Mouse (Mus musculus): ENCODE data around the gene Cacna2d3.

Cacna2d3 gene

DNA sequence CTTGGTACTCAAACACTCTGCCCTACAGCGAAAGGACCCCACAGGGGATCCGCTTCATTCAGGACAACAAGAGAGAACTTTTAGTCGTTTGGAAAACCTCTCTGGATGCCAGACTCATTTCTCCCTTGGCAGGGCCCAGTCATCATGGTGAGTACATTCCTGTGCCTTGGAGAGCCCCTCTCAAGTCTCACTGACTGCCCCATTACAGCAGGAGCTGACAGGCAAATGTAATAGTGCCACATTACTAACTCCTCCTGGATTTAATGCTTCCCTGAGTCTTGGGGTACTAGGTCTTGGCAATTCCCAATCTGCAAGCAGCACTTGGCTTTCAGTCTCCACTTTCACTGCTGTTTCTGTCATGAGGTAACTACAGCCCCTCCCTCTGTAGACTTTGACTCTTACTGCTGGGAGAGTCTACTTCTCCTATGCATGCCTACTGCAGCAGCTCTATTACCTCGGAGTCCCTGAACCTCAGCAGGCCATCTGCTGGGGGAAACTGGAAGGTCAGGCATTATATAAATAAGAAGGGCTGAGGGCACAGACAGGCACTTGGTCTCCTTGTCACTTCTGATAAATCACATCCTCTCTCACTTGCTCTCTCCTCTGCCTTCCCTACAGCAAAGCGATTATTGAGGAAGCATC, 454.3 kb downstream of the Cacna2d3 start:
- peak; percentile 26 for DNase-seq (ENCODE audit: low read depth, low spot score)

DNA sequence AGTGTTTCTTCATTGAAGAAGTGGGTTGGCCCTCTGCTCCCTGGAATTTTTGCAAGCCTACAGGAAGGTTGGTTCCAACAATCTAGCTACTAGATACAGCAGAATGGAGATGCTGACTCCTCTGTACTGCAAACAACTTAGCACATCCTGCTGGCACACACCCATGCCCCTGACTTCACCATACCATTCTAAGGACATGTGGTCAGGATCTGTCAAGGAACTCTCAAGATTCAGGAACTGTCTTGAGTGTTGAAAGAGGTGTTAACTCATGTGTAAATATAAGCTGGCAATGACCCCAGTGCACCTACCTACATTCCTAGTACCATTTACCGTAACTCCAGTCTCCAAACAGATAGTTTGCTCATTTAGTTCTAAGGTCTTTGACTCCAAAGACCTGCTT, 461.0 kb downstream of the Cacna2d3 start:
- DNase-seq (ENCODE audit: low read depth, low spot score): no peak

- DNase-seq (ENCODE audit: low read depth, low spot score): no peak
Measured at GRCm38 (mm10) chr14:29243516-29243915, 478.1 kb downstream of the Cacna2d3 start.

- no peak for DNase-seq (ENCODE audit: low read depth, low spot score)
Measured at GRCm38 (mm10) chr14:29238446-29238845, 483.2 kb downstream of the Cacna2d3 start.

DNA sequence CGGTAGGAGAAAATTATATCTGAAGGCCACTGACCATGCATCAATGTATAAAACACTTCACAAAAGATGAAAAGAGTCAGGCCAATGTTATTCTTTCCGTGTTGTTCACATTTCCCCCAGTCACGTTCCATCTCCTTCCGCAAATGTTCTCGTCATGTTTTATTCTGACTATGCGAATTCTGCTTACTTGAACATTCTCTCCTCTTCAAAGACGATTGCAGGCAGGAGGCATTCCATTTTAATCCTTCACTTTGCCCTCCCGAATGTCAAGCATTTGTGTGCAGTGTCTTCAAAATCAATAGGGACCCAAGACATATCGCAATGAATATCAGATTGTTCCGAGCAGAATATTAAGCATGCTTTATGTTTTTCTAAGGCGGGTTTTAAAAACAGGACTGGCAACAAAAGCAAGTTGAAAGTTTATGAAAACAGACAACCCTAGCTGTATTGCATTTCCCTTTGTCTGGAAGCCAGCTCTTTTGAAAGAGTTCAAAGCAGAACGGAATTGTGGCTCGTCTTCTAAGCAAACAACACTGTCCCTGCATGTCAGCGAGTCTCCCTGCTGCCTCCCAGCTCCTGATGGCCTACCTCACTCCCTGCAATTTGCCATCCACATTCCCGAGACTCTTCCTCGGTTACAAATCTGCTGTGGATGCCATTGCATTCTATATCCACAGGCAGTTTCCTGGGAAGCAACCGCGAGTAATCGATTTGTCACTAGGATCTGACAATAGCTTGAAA, 492.5 kb downstream of the Cacna2d3 start:
- DNase-seq (ENCODE audit: low read depth, low spot score): no peak

DNA sequence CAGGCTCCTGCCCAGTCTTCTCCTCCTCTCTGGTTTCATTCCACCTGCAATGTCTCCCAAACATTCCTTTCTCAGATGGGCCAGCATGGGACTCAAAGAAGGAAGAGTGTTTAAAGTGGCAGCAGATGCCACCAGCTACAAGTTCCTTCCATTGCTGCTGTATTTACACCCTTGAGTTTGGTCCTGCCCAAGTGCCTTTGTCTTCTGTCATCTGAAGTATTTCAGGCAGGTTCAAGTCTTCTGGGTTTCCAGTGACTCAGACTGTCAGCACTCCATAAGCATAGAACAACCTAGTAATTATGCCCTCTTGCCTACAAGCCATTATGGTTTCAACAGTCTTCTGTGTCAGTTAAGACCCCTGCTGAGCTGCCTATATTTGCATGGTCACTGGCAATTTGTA, 493.2 kb downstream of the Cacna2d3 start:
- no peak for DNase-seq (ENCODE audit: low read depth, low spot score)

DNA sequence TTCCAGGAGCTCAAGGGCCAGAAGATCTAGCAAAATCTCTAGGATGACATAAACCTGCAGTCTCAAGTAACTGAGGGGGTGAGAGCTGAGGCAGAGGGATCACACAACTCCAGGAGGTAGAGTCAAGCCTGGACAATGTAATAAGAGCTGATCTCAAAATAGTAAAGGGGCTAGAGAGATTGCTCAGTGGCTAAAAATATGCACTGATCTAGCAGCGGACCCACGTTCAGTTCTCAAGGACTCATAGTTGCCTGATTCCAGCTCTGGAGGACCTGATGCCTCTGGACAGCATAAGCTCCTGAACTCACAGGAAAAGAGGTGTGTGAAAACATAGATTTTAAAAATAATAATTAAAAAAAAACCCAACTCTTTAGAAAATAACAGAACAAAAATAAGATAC, 493.7 kb downstream of the Cacna2d3 start:
- DNase-seq (ENCODE audit: low read depth, low spot score): no peak

DNA sequence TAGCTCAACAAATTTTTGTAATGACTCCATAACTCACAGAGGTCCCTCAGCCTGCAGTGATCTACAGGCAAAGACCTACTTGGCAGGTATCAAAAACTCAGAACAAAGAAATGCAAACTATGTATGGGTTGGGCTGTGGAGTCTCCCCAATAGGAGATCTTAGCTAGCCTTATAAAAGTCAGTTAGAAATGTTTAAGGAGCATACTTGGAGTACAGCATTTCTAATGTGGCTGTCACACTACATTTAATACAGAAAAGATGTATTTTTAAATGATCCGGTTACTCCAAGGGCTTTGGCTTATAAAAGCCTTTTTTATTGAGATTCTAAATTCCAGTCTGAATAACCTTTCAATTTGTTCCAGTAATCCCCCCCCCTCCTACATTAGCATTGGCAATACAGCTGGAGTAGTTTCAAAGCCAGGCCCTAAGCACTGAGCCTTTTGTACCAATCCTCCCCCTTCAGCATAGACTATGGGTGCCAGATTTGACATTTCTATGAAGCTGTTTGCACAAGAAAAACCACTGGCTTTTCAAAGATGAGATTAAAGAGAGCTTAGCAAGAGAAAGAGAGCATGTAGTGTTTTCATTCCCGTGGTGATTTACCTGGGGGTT, 495.8 kb downstream of the Cacna2d3 start:
- DNase-seq (ENCODE audit: low read depth, low spot score): no peak

DNA sequence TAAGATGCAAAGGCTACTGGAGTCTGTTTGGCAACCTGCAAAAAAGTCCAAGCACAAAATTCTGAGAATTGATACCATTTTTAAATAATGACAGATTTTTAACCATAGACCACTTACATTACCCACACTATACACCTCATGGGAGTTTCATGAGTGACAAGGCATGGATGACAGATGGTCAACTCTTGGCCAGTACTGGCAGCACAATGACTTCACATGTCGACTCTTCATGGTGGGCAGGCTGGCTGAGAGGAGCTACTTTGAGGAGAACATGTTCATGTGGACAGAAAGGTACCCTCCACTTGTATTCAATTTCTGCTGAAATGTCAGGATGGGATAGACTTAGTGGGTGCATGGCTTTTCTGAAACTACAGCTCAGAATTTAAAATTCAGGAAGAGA, 498.7 kb downstream of the Cacna2d3 start:
- no peak for DNase-seq (ENCODE audit: low read depth, low spot score)

GRCm38 (mm10) chr14:29222191-29222882, 499.3 kb downstream of the Cacna2d3 start:
- no peak for DNase-seq (ENCODE audit: low read depth, low spot score)

DNA sequence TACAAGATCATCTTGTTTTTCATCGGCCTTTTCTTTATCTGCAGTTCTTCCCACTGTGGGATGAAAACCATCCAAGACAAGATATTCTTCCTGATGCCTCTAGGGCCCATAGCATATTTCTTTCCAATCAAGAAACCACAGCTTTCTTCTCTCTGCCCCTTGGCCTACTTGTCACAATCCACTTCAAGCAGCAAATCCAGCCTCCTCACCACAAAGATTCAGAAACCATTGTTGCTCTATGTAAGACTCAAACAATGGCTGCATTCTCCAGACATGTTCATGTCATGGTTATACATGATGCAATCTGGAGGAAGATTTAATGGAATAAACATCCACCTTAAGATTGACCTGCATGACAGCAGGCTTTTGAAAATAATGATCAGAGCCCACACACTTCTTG, 505.6 kb downstream of the Cacna2d3 start:
- DNase-seq (ENCODE audit: low read depth, low spot score): no peak

GRCm38 (mm10) chr14:29204967-29205268, 516.7 kb downstream of the Cacna2d3 start:
- no peak for DNase-seq (ENCODE audit: low read depth, low spot score)

DNA sequence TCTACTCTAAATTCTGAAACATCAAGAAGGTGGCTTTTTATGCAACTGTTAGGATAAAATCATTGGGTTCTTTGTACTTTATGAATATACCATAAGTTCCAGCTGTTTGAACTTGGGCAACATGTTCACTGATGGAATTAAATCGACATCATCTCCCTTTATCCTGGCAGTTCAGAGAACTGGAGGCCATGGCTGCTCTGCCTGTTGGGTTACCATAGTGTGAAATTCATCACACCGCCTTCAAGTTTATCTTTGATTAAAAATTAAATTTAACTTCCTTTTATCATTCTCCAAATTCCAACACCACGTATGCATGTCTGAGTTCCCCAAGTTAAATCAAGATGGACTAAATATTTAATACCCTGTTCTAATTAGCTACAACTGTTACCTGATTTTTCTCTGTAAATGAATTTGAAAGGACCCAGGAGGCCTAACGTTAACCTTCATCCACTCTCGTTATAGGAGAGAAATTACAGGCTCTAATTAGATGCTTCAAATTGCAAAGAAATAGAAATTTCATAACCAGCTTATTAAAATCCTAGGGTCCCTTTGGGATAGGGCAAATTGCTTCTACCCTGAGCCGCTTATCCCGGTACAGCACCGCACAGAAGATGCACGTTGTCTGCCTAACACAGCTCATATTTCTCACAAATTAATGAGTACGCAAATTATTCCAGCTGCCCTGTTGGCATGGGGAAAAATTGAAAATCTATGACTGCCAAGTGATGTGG, 517.3 kb downstream of the Cacna2d3 start:
- DNase-seq (ENCODE audit: low read depth, low spot score): no peak

DNA sequence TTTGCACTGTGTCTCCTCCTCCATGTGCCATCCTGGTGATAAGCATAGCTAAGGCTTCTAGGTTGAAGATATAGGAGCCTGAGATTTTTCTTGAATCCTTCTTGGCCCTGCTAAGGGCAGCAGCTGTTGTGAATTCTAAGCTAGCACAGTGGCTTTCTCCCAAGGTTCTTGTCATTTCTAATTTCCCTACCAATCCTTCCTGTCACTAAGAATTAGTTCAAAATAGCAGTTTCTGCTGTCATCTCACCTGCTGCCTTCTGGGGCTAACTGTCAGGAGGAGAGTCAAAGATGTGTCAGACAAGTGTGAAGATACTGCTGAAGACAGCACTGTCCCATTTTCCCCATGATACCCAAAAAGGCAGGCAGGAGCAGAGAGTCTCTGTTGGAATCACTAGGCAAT, 525.5 kb downstream of the Cacna2d3 start:
- DNase-seq (ENCODE audit: low read depth, low spot score): no peak

GRCm38 (mm10) chr14:29191426-29191825, 530.2 kb downstream of the Cacna2d3 start:
- no peak for DNase-seq (ENCODE audit: low read depth, low spot score)

DNA sequence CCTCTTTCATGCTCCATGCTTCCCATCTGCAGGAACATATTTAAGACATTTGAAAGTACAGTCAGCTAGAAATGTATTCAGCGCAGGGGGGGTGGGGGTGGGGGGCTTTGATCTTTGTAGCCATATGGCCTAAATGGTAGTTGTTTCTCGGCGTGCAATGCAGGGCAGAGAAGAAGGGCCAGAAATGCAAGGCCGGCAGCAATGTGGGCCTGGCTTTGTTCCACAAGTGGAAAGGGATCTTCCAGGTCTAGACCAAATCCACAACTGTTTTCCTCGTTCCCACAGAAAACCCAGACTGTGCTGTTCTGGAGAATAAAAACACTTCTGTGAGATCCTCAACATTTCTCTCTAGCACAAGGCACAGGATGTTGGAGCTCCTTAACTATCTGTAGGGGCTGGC, 537.9 kb downstream of the Cacna2d3 start:
- no peak for DNase-seq (ENCODE audit: low read depth, low spot score)

- no peak for DNase-seq (ENCODE audit: low read depth, low spot score)
Measured at GRCm38 (mm10) chr14:29179397-29179888, 542.2 kb downstream of the Cacna2d3 start.

DNA sequence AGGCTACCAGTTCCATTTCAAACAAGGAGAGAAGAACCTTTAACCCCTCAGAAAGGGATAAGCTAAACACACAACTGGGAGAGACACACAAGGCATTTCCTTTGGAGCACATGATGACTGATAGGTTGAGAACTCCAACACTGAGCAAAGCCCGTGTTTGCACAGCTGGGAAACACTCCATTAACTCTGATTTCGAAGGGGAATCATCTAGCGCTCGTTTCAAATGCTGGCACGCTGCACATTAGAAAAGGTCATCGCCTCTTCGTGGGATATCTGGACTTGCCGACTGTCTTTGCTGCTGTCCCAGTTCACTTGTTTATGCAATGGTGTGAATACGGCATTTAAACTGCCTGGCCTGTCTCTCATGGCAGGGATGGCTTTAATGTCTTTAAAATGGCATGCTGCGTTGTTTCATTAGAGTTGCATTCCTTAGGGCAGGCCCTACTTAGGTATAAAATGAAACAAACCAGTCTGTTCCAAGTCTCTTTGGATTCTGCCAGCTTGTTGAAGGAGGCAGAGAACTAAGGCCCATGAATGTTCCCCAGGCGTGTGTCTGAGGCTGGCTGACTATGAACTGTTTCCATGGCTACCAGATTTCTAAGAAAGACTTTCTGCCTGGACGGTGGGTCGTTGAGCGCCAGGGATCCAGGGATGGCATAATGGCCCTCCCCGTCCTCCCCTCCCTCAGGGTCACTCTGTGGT, 542.8 kb downstream of the Cacna2d3 start:
- DNase-seq (ENCODE audit: low read depth, low spot score): peak; percentile 22

DNA sequence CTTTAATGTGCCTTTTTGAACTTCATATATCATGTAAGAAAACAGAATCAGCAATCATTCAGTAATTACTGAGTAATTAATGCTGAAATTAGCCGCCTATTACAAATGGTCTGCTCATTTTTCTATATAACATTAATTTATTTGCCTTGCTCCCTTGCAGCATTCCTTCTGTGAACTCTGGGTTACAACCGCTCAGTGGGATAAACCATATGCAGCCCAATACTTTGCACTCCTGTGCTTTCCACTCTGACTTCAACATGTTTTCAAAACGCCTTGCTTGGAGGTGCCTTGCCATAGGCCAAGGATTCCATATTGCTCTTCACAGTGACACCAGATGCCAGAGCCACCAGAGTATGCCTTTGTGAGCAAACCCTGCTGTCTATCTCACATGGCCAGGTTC, 546.9 kb downstream of the Cacna2d3 start:
- no peak for DNase-seq (ENCODE audit: low read depth, low spot score)

- no peak for DNase-seq (ENCODE audit: low read depth, low spot score)
Measured at GRCm38 (mm10) chr14:29172207-29172606, 549.5 kb downstream of the Cacna2d3 start.

- no peak for DNase-seq (ENCODE audit: low read depth, low spot score)
Measured at GRCm38 (mm10) chr14:29164653-29165030, 557.0 kb downstream of the Cacna2d3 start.
